Mouse (Mus musculus): ENCODE data around the gene Sox5.

DNA sequence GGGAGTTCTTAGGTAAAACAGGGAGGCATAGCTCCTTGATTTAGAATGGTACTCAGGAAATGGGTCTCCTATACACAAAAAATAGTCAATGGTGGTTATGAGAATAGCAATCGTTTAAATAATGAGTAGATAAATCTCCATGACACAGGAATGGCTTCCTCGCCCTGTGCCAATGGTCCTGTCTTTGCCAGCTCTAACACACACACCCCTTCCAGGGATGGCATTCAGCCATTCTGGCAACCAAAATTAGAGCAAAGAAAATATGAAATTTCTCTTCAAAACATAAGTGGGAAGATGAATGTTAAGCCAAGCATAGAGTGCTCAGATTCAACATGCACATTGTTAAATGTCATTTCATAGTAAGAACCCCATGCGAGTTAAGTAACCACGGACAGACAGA, 495.7 kb downstream of the Sox5 start:
- TF ChIP-seq POLR2A (IDR thresholded peaks at IDR 0.05; ENCODE audit: extremely low read depth, insufficient read depth, low read length), result no peak
- no peak for TF ChIP-seq CTCF (IDR thresholded peaks at IDR 0.05; ENCODE audit: extremely low read depth, insufficient read depth, low read length)

All from cortical plate, adult 2 months (tissue).